Mouse (Mus musculus) liver, embryonic 14.5 days (tissue): ENCODE measurements at regions not wholly inside any gene's neighbourhood (a gene's known extent, or its start where the extent isn't known, plus 50 kb on each side); places are given as distances from the start of the nearest gene placed in this dataset.

ENCODE experiments used
- CTCF ChIP-seq: IDR thresholded peaks from 2 replicates; pipeline ENCODE4 v1.5.1; 2016; ENCODE audit warnings: antibody characterized with exemption, low read depth, control low read depth
- EP300 ChIP-seq: IDR thresholded peaks from 2 replicates; pipeline ENCODE4 v1.6.1; 2016; ENCODE audit warnings: antibody characterized with exemption, low read depth

GRCm38 (mm10) chr1:154983325-154983724 is 99.0 kb upstream of the Cacna1e start:
- TF ChIP-seq EP300 (no peak), CTCF (no peak)
